Mouse (Mus musculus): ENCODE data around the gene Sfswap. TPM values are rescaled to one million over a fixed set of nuclear protein-coding genes. Genes with fewer than 3 reads are reported as not detected.
"Not testable (repeated sequence)": the region's sequence is repeated elsewhere in the genome, so short reads cannot be mapped to it uniquely, and the experiment has no call there.

Gene Sfswap
- total RNA-seq (2021): 100 to 1,000 TPM; 125 to 134 TPM

DNA sequence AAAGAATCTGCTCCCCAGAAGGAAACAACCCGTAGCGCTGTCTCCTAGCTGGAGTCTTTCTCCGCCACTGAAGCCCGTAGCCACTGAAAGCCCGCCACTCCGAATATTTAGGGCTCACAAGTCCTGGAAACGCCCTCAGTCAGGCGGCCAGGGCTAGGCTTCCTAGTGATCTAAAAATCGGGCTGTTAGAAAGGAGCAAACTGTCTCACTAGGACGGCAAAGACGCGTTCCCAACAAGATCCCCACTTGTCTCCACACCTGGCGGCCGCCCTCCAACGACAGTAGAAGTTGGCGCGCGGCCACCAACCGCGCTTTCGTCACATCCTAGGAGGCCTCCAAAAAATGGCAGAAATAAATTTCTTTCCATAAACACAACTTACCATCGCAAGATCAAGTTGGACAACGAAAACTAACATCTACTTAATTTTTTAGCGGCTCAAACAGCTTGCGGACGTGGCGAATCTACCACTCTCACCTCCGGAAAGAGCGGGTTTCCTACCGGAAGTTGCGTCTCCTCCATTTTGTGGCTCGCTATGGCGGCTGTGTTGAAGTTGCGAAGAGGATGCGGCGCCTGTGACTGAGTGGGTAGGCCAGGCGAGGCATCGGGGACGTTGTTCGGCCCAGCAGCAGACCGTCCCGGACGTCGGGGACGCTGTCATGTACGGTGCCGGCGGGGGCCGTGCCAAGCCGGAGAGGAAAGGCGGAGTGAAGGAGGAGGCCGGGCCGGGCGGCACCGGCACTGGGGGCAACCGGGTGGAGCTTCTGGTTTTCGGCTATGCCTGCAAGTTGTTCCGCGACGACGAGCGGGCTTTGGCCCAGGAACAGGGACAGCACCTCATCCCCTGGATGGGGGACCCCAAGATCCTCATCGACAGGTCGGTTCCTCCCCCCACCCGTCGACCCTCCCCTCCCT, at the start of gene Sfswap:
Gene Sfswap, plus strand, starts transcription at position 500 of the 913 bp plus-strand sequence.
- intact Hi-C loops (cut with DNase I): loop anchor here (5.0 to 10.0 kb wide), 2 partner anchors 109 to 436 kb away; no protein-coding TSS in a partner anchor
- peak; percentile 73 to 82 for DNase-seq (ENCODE audit: extremely low spot score in 1 of 2, low spot score in 2 of 2)

DNA sequence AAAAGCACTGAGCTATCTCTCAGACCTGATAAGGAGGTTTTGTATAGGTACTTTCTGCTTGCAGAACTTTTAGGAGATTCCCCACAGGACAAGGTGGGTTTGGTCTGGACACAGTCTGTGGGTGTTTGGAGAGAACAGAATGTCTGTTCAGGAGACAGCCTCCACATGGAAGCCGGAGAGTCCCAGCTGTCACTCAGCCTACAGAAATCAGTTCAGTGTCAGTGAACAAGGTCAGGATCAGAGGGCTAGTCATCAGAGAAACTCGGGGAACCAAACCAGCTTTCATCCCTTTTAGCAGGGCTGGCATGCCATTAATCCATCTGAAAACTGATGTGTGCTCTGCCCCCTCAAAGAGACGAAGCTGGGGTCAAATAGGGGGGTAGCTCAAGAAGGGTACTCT, 48.5 kb upstream of the Sfswap start:
- intact Hi-C loops (cut with DNase I): no loop called here
- no peak for DNase-seq (ENCODE audit: extremely low spot score in 1 of 2, low spot score in 2 of 2)

DNA sequence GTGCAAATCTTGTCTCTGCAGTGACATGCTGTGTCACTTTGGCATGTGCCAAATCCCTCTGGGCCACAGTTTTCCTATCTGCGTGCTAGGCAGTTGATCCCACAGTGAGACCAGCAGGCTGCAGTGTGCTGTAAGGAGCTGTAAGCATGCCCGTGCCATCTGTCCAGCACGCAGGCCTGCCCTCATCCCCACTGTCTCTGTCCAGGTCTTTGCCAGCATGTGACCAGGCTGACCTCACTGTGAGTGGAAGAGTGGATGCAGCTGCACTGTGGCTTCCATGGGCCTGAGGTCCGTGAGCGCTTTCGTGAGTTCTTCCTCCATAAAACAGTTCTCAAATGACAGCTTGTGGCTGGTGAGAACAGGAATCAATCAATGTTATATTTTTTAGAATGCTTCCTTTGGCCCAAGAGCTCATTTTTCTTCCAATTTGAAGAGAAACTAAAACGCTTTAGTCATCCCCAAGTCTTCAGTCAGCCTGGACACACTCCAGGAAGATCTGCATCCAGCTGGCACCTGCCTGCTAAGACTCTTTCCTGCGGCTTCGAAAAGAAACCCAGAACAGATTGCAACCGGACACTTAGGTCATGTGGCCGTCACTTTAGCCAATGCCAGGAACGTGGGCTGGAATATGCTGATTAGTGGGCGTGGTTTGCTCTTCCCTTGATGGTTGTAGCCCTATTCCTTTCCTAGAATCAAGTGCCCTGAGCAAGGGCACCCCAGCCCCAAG, 46.1 kb upstream of the Sfswap start:
- peak; percentile 82 to 86 for DNase-seq (ENCODE audit: extremely low spot score in 1 of 2, low spot score in 2 of 2)
- intact Hi-C loops (cut with DNase I): no loop called here

DNA sequence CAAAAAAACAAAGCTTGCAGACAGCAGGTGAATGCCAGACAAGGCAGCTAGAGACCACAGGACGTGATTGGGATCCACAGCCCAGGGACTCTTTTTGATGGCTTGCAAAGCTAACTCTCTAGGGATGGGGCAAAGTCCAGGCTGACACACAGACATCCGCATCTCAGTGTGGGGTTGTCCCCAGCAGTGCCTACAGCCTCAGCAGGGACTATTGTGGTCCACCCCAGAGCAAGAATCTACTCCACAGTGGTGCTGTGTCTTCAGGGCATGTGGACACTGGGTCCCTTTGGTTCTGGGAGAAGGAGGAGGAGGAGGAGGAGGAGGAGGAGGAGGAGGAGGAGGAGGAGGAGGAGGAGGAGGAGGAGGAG, 45.5 kb upstream of the Sfswap start:
- intact Hi-C loops (cut with DNase I): no loop called here
- DNase-seq (ENCODE audit: extremely low spot score in 1 of 2, low spot score in 2 of 2): no peak

DNA sequence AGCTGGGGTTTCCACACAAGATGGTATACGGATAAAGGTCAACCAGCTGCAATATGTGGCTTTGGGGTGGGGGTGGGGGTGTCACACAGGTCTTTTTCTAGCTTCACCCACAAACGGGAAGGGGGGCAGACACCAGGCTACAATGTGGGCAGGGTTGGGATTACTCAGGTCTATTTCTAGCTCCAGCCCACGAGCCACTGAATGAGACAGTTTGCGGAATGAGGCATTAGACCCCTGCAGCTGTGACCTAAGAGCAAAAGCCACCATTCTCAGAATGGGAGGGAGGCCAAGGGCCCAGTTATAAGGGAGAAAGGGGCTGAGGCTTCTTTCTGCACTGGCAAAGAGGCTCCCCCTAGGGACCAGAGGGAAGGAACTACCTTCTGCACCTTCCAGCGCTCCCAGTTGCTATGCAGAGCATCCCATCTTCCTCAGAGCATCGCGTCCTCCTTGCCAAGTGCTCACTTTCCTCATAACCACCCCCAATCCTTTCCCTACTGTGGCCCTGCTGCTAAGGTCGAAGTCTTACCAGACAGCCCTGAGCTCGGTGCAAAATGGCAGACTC, 44.4 kb upstream of the Sfswap start:
- DNase-seq (ENCODE audit: extremely low spot score in 1 of 2, low spot score in 2 of 2): no peak
- intact Hi-C loops (cut with DNase I): no loop called here

DNA sequence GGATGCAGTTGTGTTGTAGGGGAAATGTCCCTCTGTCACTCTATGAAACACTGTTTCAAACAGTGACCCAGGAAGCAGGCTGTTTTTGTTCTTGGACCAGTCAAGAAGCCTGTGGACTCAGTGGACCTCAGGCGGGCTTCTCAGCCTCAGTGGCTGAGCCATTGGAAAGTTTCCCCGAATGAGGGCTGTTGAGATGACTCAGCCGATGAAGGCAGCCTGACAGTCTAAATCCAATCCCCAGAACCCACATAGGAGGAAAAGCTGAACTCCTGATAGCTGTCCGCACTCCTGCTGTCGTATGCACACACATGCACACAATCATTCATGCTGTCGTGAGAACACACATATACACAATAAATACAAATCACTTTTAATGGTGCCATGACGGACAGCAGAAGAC, 42.9 kb upstream of the Sfswap start:
- intact Hi-C loops (cut with DNase I): no loop called here
- DNase-seq (ENCODE audit: extremely low spot score in 1 of 2, low spot score in 2 of 2): no peak

DNA sequence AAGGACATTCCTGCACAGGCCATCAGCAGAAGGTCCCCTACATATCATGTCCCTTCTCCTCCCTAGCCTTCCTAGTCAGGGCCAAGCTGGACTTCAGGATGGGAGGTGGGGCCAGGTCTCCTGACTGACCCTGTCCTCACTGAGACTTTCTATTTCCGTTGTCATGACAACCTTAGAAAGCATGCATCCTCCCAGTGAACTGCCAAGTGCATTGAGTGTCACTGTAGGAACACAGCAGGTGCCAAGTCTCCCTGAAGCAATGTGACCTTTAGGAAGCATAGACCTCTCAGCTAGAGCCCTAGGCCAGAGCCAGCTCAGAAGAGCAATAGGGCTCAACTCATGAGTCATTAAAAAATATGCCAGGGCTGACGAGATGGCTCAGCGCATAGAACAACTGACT, 42.5 kb upstream of the Sfswap start:
- no peak for DNase-seq (ENCODE audit: extremely low spot score in 1 of 2, low spot score in 2 of 2)
- intact Hi-C loops (cut with DNase I): no loop called here

DNA sequence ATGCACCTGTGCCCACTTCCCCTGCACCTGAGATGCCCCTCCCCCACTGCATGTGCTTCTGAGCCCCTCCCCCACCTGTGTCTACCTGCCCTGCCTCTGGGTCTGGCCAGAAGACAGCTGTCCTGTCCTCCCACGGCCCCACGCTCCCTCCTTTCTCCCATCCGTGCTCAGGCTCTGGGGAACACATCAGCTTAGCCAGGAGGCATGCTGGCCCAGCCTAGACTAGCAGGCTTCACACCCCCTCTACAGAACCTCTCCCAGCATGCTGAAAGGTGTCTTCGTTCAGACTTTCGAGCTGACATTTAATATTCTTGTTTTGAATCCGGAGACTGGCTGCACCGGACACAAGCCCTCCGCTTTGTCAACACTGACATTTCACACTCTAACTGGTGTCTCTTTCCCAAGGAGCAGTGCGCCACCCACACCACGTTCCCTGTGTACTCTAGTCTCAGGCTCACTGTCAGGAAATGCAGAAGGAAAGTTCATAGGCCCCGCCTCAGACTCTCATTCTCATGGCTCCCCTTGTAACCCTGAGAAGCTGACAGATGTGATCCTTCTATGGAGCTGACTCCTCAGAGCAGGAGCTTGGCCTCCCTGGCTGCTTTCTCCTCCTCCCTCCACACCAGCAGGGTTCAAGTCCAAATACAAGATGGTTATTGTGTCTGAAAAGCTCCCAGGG, 40.1 kb upstream of the Sfswap start:
- peak in 1 of 2 experiments; percentile 43 for DNase-seq (ENCODE audit: extremely low spot score in 1 of 2, low spot score in 2 of 2)
- intact Hi-C loops (cut with DNase I): no loop called here

DNA sequence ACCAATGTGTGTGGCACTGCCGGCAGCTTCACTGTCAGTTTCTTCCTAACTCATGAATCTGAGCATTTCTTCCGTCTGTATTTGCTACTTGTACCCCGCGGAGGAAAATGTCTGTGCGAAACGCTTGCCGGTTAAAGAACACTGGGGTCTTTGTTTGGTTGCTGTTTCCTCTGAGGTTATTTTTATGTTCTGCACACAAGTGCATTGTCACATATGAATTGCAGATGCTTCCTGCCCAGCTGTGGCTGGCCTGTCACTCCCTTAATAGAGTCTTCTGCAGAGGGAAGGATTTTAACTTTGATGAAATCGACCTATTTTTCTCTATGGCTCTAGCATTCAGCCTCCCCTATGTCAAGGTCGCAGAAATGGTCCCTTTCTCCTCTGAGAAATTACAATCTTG, 37.4 kb upstream of the Sfswap start:
- intact Hi-C loops (cut with DNase I); DNase-seq (ENCODE audit: extremely low spot score in 1 of 2, low spot score in 2 of 2): not testable (repeated sequence)

DNA sequence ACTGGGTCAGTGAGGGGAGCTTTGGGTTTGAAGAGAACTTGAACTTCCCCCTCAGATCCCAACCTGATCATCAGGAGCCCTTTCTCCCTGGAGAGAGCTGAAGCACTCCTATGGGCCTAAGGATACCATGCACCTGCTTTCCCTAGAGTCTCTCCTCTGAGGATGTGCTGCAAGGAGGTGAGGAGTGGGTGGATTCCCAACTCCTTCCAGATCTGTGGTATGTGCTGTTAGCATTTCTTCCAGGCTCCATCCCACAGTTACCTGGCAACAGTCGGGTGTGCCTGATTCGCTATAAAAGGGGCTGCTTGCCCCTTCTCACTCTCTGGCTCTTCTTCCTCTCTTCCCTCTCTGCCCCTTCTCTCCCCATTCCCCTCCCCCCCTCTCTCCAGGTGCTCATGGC, 35.2 kb upstream of the Sfswap start:
- intact Hi-C loops (cut with DNase I): no loop called here
- peak in 1 of 2 experiments; percentile 52 for DNase-seq (ENCODE audit: extremely low spot score in 1 of 2, low spot score in 2 of 2)

DNA sequence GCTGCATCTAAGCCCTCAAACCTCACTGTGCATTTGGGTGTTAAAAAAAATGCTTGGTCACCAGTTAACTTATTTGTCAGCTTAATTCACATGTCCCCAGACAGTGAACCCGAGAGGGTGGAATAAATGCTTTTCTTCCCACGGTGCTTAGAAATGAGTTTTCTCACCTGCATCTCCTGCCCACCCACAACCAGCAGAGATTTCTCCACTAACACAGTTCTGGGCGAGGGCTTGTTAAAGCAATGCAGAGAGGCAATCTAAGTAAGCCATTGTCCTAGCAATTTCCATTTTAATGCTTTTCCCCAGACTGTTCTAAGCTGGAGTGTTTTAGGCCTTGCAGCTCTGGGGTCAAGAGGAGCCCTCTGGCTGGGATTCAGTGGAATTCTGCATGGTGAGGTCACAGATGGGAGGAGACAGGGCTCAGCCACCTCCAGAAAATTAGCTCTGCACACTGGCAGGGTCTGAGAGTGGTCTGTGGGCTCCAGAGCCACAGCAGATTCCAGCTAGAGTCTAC, 25.4 kb upstream of the Sfswap start:
- intact Hi-C loops (cut with DNase I): no loop called here

DNA sequence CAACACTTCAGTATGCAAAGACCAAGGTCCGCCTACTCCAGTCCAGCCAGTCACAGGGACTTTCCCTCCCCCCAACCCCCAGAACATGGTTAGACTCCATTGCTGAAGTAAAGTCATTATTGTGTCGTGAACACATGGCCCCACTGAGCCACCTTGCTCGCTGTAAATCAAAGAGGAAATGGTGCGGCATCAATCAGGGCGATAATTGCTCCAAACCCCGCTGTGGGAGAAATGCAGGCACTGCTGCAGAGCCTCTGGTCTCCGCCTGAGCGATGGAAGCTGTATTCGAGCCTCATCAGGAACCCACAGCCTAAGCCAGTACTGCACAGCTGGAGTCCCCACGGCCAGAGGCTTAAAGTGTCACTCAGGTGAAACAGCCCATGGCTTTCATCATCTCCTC, 11.1 kb upstream of the Sfswap start:
- intact Hi-C loops (cut with DNase I): no loop called here
- no peak for DNase-seq (ENCODE audit: extremely low spot score in 1 of 2, low spot score in 2 of 2)

More for the DNA sequence above, 25.4 kb upstream of the Sfswap start:
- no peak for DNase-seq (ENCODE audit: extremely low spot score in 1 of 2, low spot score in 2 of 2)

DNA sequence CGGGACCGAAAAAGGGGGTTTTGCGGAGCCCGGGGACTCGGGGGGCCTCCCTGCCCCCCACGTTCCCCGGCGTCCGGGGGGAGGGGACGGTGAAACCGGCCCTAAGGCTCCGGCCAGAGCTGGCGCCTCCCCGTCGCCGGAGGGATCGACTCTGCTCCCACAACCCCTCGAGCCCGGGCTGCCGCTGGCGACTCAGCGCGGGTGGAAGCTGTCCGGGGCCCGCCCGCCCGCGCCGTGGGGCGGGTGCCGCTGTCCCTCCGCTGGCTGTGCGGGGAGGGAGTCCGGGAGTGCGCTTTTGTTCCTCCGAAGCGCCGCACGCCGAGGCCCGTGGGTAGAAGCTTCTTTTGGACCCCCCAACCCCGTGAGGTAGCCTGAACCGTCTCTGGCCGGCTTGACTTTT, 650 bp downstream of the Sfswap start:
- peak in 1 of 2 experiments; percentile 42 for DNase-seq (ENCODE audit: extremely low spot score in 1 of 2, low spot score in 2 of 2)
- intact Hi-C loops (cut with DNase I): loop anchor here (5.0 to 10.0 kb wide), 2 partner anchors 109 to 437 kb away; no protein-coding TSS in a partner anchor

DNA sequence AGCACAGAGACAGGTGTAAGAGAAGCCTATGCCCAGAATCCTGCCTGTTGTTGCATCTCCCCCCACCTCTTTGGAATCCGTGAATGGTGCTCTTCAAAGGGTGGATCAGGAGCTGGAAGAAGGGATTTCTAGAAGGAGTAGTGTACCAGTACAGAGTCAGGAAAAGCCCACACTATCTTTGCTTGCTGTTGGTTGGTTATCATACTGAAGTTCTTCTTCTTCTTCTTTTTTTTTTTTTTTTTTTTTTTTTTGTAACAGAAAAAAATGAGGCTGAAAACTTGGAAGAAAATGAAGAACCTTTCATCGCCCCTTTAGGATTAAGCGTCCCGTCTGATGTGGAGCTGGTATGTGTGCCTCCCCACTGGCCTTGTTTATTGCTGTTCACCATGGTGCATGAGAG, 5.9 kb downstream of the Sfswap start:
- no peak for DNase-seq (ENCODE audit: extremely low spot score in 1 of 2, low spot score in 2 of 2)
- intact Hi-C loops (cut with DNase I): loop anchor here (10.0 kb wide), 1 partner anchor 442 kb away; no protein-coding TSS in a partner anchor

DNA sequence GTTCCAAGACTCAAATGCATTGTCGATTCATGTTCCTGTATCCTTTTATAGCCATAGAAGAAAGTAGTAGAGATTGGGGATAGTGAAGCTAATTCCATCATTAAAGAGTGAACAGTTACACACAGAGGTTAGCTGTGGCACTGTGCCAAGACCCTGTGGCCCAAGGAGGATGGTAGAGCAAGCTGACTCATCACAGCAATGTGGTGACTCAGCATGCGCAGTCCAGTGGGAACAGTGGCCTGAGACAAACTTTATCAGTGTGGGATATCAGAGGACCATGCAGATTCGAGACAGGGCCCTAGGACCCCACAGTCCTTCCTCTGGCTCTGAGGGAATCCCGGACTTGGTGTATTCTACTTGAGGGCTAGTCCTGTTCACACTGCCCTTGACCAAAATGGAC, 17.2 kb downstream of the Sfswap start:
- intact Hi-C loops (cut with DNase I): no loop called here
- no peak for DNase-seq (ENCODE audit: extremely low spot score in 1 of 2, low spot score in 2 of 2)

DNA sequence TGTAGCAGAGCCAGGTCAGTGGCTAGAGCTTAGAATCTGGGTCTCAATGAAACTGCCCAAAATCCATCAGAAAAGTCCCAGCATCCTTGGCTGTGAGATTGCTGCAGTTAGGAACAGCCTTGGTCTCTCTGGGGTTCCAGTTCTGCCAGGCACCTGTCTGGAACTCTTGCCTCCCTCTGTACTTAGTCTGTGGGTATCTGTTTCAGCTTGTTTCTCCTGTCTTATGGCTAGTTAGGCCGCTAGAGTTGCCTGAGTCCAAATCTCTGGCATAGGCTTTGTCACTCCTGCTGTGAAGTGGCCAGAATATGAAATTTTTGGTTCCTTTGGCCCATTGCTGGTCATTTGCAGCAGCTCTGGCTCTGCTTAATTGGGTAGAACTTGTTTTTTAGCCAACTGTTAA, 17.8 kb downstream of the Sfswap start:
- intact Hi-C loops (cut with DNase I): no loop called here
- no peak for DNase-seq (ENCODE audit: extremely low spot score in 1 of 2, low spot score in 2 of 2)

DNA sequence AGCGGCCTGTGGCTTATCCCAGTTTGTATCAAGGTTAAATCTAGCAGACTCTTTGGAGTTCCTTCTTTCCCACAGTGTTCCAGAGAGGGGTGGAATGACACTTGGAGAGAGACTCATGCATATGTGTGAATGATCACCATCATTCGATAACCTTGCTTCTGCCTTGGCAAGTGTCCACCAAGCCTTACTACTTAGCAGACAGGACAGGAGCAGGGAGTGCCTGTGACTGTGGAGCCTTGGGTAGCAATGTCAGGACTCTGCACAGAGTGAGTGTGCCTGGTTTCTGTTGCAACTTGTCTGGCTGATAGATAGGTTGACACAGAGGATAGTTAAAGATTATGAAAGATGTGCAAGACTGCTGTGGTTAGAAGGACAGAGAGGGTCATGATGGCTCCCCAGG, 18.6 kb downstream of the Sfswap start:
- intact Hi-C loops (cut with DNase I): no loop called here

DNA sequence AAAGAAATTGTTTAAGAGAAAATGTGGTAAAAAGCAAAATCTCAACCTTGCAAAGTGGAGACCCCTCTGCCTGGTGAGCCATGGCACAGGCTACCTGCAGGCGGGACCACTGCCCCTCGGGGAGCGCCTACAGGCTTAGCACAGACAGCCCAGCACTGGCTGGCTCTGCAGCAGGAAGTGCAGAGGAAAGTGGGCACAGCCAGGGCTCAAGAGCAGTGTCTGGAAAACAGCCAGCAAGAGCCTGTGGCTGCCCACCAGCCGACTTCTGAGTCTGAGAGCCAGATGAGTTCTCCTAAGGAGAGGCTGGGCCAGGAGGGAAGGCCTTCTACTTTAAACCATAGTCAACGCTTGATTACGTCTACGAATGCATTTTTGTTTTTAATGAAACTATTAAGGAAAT, 20.5 kb downstream of the Sfswap start:
- intact Hi-C loops (cut with DNase I): no loop called here
- DNase-seq (ENCODE audit: extremely low spot score in 1 of 2, low spot score in 2 of 2): peak; percentile 36 to 57

More for the DNA sequence above, 18.6 kb downstream of the Sfswap start:
- no peak for DNase-seq (ENCODE audit: extremely low spot score in 1 of 2, low spot score in 2 of 2)

DNA sequence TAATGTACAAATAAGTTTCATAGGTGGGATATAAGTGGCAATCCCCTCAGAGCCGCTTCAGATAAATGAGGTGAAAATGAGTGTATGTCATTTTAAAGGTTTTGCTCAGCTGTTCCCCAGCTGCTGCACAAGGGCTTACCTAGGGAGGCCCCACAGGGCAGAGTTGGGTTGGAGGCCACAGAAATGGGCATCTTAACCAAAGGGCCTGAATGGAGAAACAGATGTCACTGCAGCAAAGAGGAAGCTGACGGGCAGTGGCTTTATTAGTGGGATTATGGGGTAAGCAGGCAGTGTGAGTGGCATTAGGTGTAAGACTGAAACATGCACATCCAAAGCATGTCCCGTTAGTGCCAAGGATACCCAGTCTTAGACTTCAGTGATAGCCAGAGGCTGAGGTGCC, 20.9 kb downstream of the Sfswap start:
- DNase-seq (ENCODE audit: extremely low spot score in 1 of 2, low spot score in 2 of 2): no peak
- intact Hi-C loops (cut with DNase I): no loop called here

All from left cerebral cortex, postnatal 10 days (tissue).